Mouse (Mus musculus) megakaryocyte-erythroid progenitor cell, adult 5-6 weeks (primary cell): Measurements from ENCODE around the gene Gm13694. TPM values are rescaled to one million over a fixed set of nuclear protein-coding genes. Genes with fewer than 3 reads are reported as not detected.
"Not testable (repeated sequence)": the region's sequence is repeated elsewhere in the genome, so short reads cannot be mapped to it uniquely, and the experiment has no call there.

ENCODE experiments used
- ATAC-seq: replicated peaks from 2 replicates; pipeline ENCODE4 v1.8.0; 2016; ENCODE audit warnings: mild to moderate bottlenecking, inconsistent platforms; ENCODE audit not compliant: severe bottlenecking, poor library complexity, low FRiP score, low TSS enrichment
- total RNA-seq, 2 experiments: library from RNA; stranded (forward) in 1 of 2; stranded (reverse) in 1 of 2; fragments of 200-1000, 215-1000 nt in 1 of 2; fragments of >200 nt in 1 of 2; fragmentation: Nextera tagmentation in 1 of 2; gene quantifications; 2 replicates each; pipeline ENCODE4 v1.2.3; 2014 to 2017

Gene Gm13694
- total RNA-seq (2014; fragmentation: Nextera tagmentation) (0.44 TPM in 1 of 2 replicates, not detected in the other), total RNA-seq (2017) (not detected in 2 replicates)

GRCm38 (mm10) chr2:83978633-83979032 is at the start of gene Gm13694:
Gene Gm13694, plus strand, starts transcription at chr2:83978933.
- ATAC-seq = not testable (repeated sequence)

- peak; percentile 71 for ATAC-seq
Observed at GRCm38 (mm10) chr2:83929478-83930088, 49.1 kb upstream of the Gm13694 start.

- ATAC-seq = peak; percentile 74
Observed at GRCm38 (mm10) chr2:83940931-83941361, 37.8 kb upstream of the Gm13694 start, which contains the start of gene Zswim2. Gene Zswim2, minus strand, starts transcription at chr2:83941228.

GRCm38 (mm10) chr2:83941378-83941777 is 37.4 kb upstream of the Gm13694 start:
- ATAC-seq = no peak

- ATAC-seq = no peak
Observed at GRCm38 (mm10) chr2:83941792-83942191, 36.9 kb upstream of the Gm13694 start.

GRCm38 (mm10) chr2:83955393-83955792 is 23.3 kb upstream of the Gm13694 start, which contains the start of gene Gm13698:
Gene Gm13698, plus strand, starts transcription at chr2:83955693.
- ATAC-seq = not testable (repeated sequence)

GRCm38 (mm10) chr2:83961203-83961602 is 17.5 kb upstream of the Gm13694 start, which contains the start of gene Gm13693:
Gene Gm13693, plus strand, starts transcription at chr2:83961503.
- ATAC-seq = not testable (repeated sequence)

GRCm38 (mm10) chr2:83967013-83967412 is 11.7 kb upstream of the Gm13694 start, which contains the start of gene Gm13695:
Gene Gm13695, plus strand, starts transcription at chr2:83967313.
- ATAC-seq = not testable (repeated sequence)

GRCm38 (mm10) chr2:83972823-83973222 is 5.9 kb upstream of the Gm13694 start, which contains the start of gene Gm13696:
Gene Gm13696, plus strand, starts transcription at chr2:83973123.
- ATAC-seq = not testable (repeated sequence)

- ATAC-seq = not testable (repeated sequence)
Observed at GRCm38 (mm10) chr2:83984443-83984842, 5.7 kb downstream of the Gm13694 start, which contains the start of gene Gm13697. Gene Gm13697, plus strand, starts transcription at chr2:83984743.

- ATAC-seq = not testable (repeated sequence)
Observed at GRCm38 (mm10) chr2:83990253-83990652, 11.5 kb downstream of the Gm13694 start, which contains the start of gene Gm13691. Gene Gm13691, plus strand, starts transcription at chr2:83990553.

- ATAC-seq = peak; percentile 89
Observed at GRCm38 (mm10) chr2:83993639-83994255, 15.0 kb downstream of the Gm13694 start.

GRCm38 (mm10) chr2:83994526-83994925 is 15.8 kb downstream of the Gm13694 start:
- ATAC-seq = not testable (repeated sequence)

GRCm38 (mm10) chr2:84008913-84009312 is 30.2 kb downstream of the Gm13694 start:
- no peak for ATAC-seq

GRCm38 (mm10) chr2:84009818-84010217 is 31.1 kb downstream of the Gm13694 start:
- peak; percentile 71 for ATAC-seq

- ATAC-seq = no peak
Observed at GRCm38 (mm10) chr2:84014572-84014971, 35.8 kb downstream of the Gm13694 start.

GRCm38 (mm10) chr2:84016291-84016690 is 37.6 kb downstream of the Gm13694 start:
- not testable (repeated sequence) for ATAC-seq

- ATAC-seq = peak; percentile 91
Observed at GRCm38 (mm10) chr2:84018330-84018729, 39.6 kb downstream of the Gm13694 start.

GRCm38 (mm10) chr2:84019519-84020305 is 41.0 kb downstream of the Gm13694 start:
- ATAC-seq = peak; percentile 79
